Mouse (Mus musculus) brain, embryonic 14.5 days (tissue): ENCODE results near the gene Gng7.

Source experiments
- CTCF ChIP-seq: fragments of 200-500 bp; IDR thresholded peaks from 2 replicates; pipeline ENCODE4 v1.5.1; 2012; ENCODE audit warnings: inconsistent platforms, mild to moderate bottlenecking, moderate library complexity, borderline replicate concordance; ENCODE audit not compliant: insufficient read depth, insufficient read length; ENCODE audit errors: extremely low read depth
- POLR2A ChIP-seq: fragments of 200-500 bp; IDR thresholded peaks from 2 replicates; pipeline ENCODE4 v1.6.1; 2012; ENCODE audit warnings: mild to moderate bottlenecking, inconsistent platforms, borderline replicate concordance; ENCODE audit not compliant: poor library complexity, insufficient read depth, insufficient read length, severe bottlenecking; ENCODE audit errors: extremely low read depth

- TF ChIP-seq CTCF (no peak), POLR2A (no peak)
These were observed 17.4 kb downstream of the Gng7 start for GRCm38 (mm10) chr10:80997332-80997731.
